Mouse (Mus musculus) forebrain, embryonic 14.5 days (tissue): ENCODE measurements around the gene Supt7l. TPM values are rescaled to one million over a fixed set of nuclear protein-coding genes. Genes with fewer than 3 reads are reported as not detected.

Source experiments
- ATAC-seq: fragments of 200-750 bp; cut with Nextera tagmentation; 2 replicates; pipeline ENCODE4 v1.8.0; 2017; ENCODE audit warnings: mild to moderate bottlenecking, moderate library complexity
- DNase-seq: peaks from one replicate; pipeline ENCODE4 v3.0.0-alpha.2; 2015; ENCODE audit warnings: low spot score
- H3K27ac ChIP-seq: fragments of 300-500 bp; sonication (generic); 2 replicates; pipeline ENCODE4 v1.5.1; 2014; ENCODE audit warnings: low read depth, mild to moderate bottlenecking, control low read depth, low read length, moderate library complexity
- H3K27me3 ChIP-seq: fragments of 300-500 bp; sonication (generic); replicated peaks from 2 replicates; pipeline ENCODE4 v1.6.1; 2014; ENCODE audit warnings: low read length, control low read depth, mixed read lengths; ENCODE audit not compliant: control insufficient read depth, insufficient read depth
- H3K36me3 ChIP-seq: fragments of 300-500 bp; sonication (generic); 2 replicates; pipeline ENCODE4 v1.6.1; 2014; ENCODE audit warnings: low read length, control low read depth; ENCODE audit not compliant: control insufficient read depth, insufficient read depth
- H3K4me1 ChIP-seq: fragments of 300-500 bp; sonication (generic); 2 replicates; pipeline ENCODE4 v1.6.1; 2014; ENCODE audit warnings: antibody characterized with exemption, low read length, control low read depth; ENCODE audit not compliant: control insufficient read depth, insufficient read depth
- H3K4me2 ChIP-seq: fragments of 300-500 bp; sonication (generic); 2 replicates; pipeline ENCODE4 v1.6.1; 2014; ENCODE audit warnings: mild to moderate bottlenecking, control low read depth, low read length
- H3K4me3 ChIP-seq: fragments of 300-500 bp; sonication (generic); 2 replicates; pipeline ENCODE4 v1.5.1; 2014; ENCODE audit warnings: low read depth, low read length, control low read depth
- H3K9ac ChIP-seq: fragments of 300-500 bp; sonication (generic); 2 replicates; pipeline ENCODE4 v1.6.1; 2014; ENCODE audit warnings: mild to moderate bottlenecking, low read length, control low read depth, moderate library complexity
- H3K9me3 ChIP-seq: fragments of 300-500 bp; sonication (generic); replicated peaks from 2 replicates; pipeline ENCODE4 v1.6.1; 2016; ENCODE audit warnings: low read length, control low read depth, mixed read lengths; ENCODE audit not compliant: control insufficient read depth
- WGBS: fragments of 180-500 bp; shearing (Covaris S2); extraction: QIAGEN DNeasy Blood & Tissue Kit; methylation state at CpG from one replicate; pipeline ENCODE4 v1.1.7; 2014; 5-methylcytosine and 5-hydroxymethylcytosine counted together
- polyA plus RNA-seq: library from polyadenylated mRNA; unstranded; fragments of >200 nt; fragmentation: Nextera tagmentation; extraction: Ambion mirVana; gene quantifications from 2 replicates; pipeline ENCODE4 v1.2.1, GENCODE M21; 2014

Supt7l gene
- polyA plus RNA-seq, 1 experiment from 2014 or later: 10.0 TPM

DNA sequence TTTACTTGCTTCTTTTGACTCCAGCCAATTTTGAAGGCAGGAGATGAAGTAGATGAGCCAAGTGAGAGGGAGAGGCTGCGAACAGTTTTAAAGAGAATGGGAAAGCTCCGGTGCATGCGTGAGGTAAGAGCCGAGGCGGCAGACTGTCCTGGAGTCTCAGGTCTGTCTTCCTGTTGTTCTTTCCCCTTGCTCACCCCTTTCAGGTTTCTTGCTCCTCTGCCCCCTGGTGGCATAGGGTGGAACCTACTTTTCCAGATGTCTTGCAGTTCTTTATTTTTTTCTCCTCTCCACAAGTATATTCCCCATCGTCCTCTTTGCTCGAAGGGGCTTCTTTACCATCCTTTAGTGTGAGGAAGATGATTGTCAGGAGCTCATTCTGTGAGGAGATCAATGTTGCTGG lies 57.3 kb downstream of the Supt7l start:
- 84% methylated on average over 7 of the region's 7 CpGs for WGBS
- Histone ChIP-seq H3K9me3 (no peaks in the 10 kb centered on the region), H3K4me1 (no peaks in the 10 kb centered on the region), H3K4me3 (no peak overlapping the region), H3K27ac (no peak overlapping the region), H3K36me3 (peaks cover 91% of the 10 kb centered on the region), H3K4me2 (no peak overlapping the region), H3K9ac (no peak overlapping the region), H3K27me3 (no peaks in the 10 kb centered on the region)
- no peak for DNase-seq
- ATAC-seq: no peak

DNA sequence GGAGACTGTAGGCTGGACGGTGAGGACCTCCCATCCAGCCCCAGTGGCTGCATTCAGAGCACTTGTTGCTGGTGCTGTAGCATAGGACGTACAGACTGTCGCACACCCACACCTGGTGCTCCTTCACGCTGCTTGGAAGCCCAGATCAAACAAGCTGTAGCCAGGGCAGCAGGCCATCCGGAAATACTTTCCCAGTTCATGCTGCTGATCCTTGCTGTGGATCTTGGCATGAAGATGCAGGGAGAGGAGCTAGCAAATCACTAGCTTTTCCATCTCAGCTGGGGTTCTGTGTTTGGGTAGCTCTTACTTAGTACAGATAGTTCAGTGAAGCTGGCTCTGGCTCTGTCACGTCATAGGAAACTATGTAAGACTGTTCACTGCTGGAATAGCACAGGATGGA lies 57.9 kb downstream of the Supt7l start:
- no peak for ATAC-seq
- H3K9me3 ChIP-seq: no peaks in the 10 kb centered on the region
- 93% methylated on average over 6 of the region's 6 CpGs for WGBS
- H3K4me2 ChIP-seq: no peak overlapping the region
- no peak overlapping the region for H3K4me3 ChIP-seq
- no peak overlapping the region for H3K27ac ChIP-seq
- H3K9ac ChIP-seq: no peak overlapping the region
- H3K36me3 ChIP-seq: peaks cover 89% of the 10 kb centered on the region
- DNase-seq: no peak
- H3K4me1 ChIP-seq: no peaks in the 10 kb centered on the region
- no peaks in the 10 kb centered on the region for H3K27me3 ChIP-seq

DNA sequence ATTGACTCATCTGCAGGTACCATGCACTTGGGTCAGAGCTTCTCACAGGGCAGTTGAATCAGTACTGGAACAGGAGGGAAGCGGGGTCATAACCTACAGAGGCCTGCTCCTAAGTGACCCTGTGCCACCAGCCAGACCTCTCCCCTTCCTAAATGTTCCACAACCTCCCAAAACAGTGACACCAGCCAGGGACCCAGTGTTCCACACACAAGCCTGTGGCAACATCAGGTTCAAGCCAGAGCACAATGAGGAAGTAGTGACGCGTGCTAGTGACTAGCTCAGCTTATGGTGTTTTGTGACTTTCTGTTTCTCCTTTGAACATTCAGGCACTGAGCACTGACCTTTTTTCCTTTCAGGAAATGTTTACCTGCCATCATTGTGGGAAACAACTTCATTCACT lies 59.8 kb downstream of the Supt7l start:
- DNase-seq (no peak), ATAC-seq (no peak)
- H3K27me3 ChIP-seq: no peaks in the 10 kb centered on the region
- H3K4me2 ChIP-seq: no peak overlapping the region
- no peaks in the 10 kb centered on the region for H3K9me3 ChIP-seq
- no peak overlapping the region for H3K27ac ChIP-seq
- H3K9ac ChIP-seq: no peak overlapping the region
- no peak overlapping the region for H3K4me3 ChIP-seq
- peaks cover 70% of the 10 kb centered on the region for H3K36me3 ChIP-seq
- no peaks in the 10 kb centered on the region for H3K4me1 ChIP-seq
- 94% methylated on average over 3 of the region's 3 CpGs for WGBS

Other genes with a start within 250 kb of the Supt7l start
- 24.0 and 29.7 TPM in 2 replicates for gene Ift172, start 236.7 kb downstream of the Supt7l start, polyA plus RNA-seq
- 68.0 and 72.6 TPM in 2 replicates for gene Fndc4, start 231.7 kb downstream of the Supt7l start, polyA plus RNA-seq
- gene Gckr, start 230.4 kb downstream of the Supt7l start, polyA plus RNA-seq: not detected in 2 replicates
- 79.7 and 93.6 TPM in 2 replicates for gene Zfp512, start 75.4 kb downstream of the Supt7l start, polyA plus RNA-seq
- not detected in 2 replicates for gene 4930548H24Rik, start 42.1 kb downstream of the Supt7l start, polyA plus RNA-seq
- gene Gpn1, start 33.1 kb downstream of the Supt7l start, polyA plus RNA-seq: 83.2 and 83.9 TPM in 2 replicates
- gene Slc4a1ap, start 812 bp downstream of the Supt7l start, polyA plus RNA-seq: 20.9 and 21.7 TPM in 2 replicates
- gene Mrpl33, start 69.1 kb upstream of the Supt7l start, polyA plus RNA-seq: 202 and 241 TPM in 2 replicates
- 1.9 and 2.1 TPM in 2 replicates for gene Rbks, start 169.8 kb upstream of the Supt7l start, polyA plus RNA-seq
- gene Babam2, start 169.9 kb upstream of the Supt7l start, polyA plus RNA-seq: 32.3 TPM in 2 replicates